Comparison of ENCODE assay signal across 8 mouse cellular contexts in genomic region chr11:67051676-67052320, GRCm38 (mm10). TPM values are rescaled to one million over a fixed set of nuclear protein-coding genes. Genes with fewer than 3 reads are reported as not detected.
DNase-seq lines count a peak whose midpoint lies in the region; ATAC-seq and TF ChIP-seq lines count a peak whose summit lies in the region.

No protein-coding gene starts in this region.

- peak overlapping the region; percentile 77 for H3K4me2 ChIP-seq in intestine, embryonic 14.5 days (ENCODE audit: low read length)
- H3K4me2 ChIP-seq in midbrain, embryonic 13.5 days (replicated peaks) = peak overlapping the region; percentile 76

- TF ChIP-seq CTCF in liver, adult 2 months (IDR thresholded peaks at IDR 0.05; ENCODE audit: low read depth, low read length) = no peak
- no peak for TF ChIP-seq CTCF in cortical plate, adult 2 months (IDR thresholded peaks at IDR 0.05; ENCODE audit: extremely low read depth, insufficient read depth, low read length)

- peak overlapping the region; percentile 92 for H3K27ac ChIP-seq in liver, adult 2 months (replicated peaks; ENCODE audit: insufficient read depth, low read depth, low read length)
- H3K27ac ChIP-seq in cortical plate, adult 2 months (ENCODE audit: insufficient read depth, low read length) = 0 out of 2 replicates have a peak overlapping the region, but pooled peaks have one; percentile 26
- H3K27ac ChIP-seq in intestine, embryonic 14.5 days (ENCODE audit: low read depth) = peak overlapping the region; percentile 67; the same call in 1 of the 2 replicates
- H3K27ac ChIP-seq in midbrain, embryonic 13.5 days = peak overlapping the region; percentile 81; the same call in 1 of the 2 replicates

- H3K36me3 ChIP-seq in liver, adult 2 months (ENCODE audit: control insufficient read depth, insufficient read depth, low read length) = peaks cover 12% of the 10 kb centered on the region
- H3K36me3 ChIP-seq in intestine, embryonic 14.5 days (ENCODE audit: control insufficient read depth, insufficient read depth, low read length) = peaks cover 21% of the 10 kb centered on the region
- H3K36me3 ChIP-seq in midbrain, embryonic 13.5 days = peaks cover 25% of the 10 kb centered on the region

- H3K79me2 ChIP-seq in liver, adult 2 months (ENCODE audit: control insufficient read depth, insufficient read depth, low read length) = peaks cover 13% of the 10 kb centered on the region; the same call in 1 of the 2 replicates

- peak overlapping the region; percentile 95 for H3K4me3 ChIP-seq in liver, adult 2 months (ENCODE audit: insufficient read depth, low read depth, low read length)
- H3K4me3 ChIP-seq in cortical plate, adult 2 months (ENCODE audit: insufficient read depth, low read length) = peak overlapping the region; percentile 65
- H3K4me3 ChIP-seq in intestine, embryonic 14.5 days (ENCODE audit: low read depth, low read length) = peak overlapping the region; percentile 90
- peak overlapping the region; percentile 99 for H3K4me3 ChIP-seq in midbrain, embryonic 13.5 days (replicated peaks)

- H3K9me3 ChIP-seq in intestine, embryonic 14.5 days (ENCODE audit: control insufficient read depth, low read length) = no peaks in the 10 kb centered on the region
- no peaks in the 10 kb centered on the region for H3K9me3 ChIP-seq in midbrain, embryonic 13.5 days

- TF ChIP-seq POLR2A in liver, adult 2 months (IDR thresholded peaks at IDR 0.05; ENCODE audit: extremely low read depth, insufficient read depth, low read length) = no peak
- TF ChIP-seq POLR2A in cortical plate, adult 2 months (IDR thresholded peaks at IDR 0.05; ENCODE audit: extremely low read depth, insufficient read depth, low read length) = no peak

- peaks cover 19% of the 10 kb centered on the region for H3K4me1 ChIP-seq in liver, adult 2 months (ENCODE audit: control insufficient read depth, insufficient read depth, low read length)
- no peaks in the 10 kb centered on the region; the same call in 1 of the 2 replicates for H3K4me1 ChIP-seq in cortical plate, adult 2 months (ENCODE audit: control insufficient read depth, insufficient read depth, low read length)
- peaks cover 13% of the 10 kb centered on the region for H3K4me1 ChIP-seq in intestine, embryonic 14.5 days (replicated peaks; ENCODE audit: control insufficient read depth, insufficient read depth, low read length)
- H3K4me1 ChIP-seq in midbrain, embryonic 13.5 days (replicated peaks) = peaks cover 20% of the 10 kb centered on the region

- DNase-seq in liver, adult 2 months (ENCODE audit: extremely low read depth, low read depth, low spot score) = peak; percentile 79
- no peak for DNase-seq in liver
- DNase-seq in intestine, embryonic 14.5 days (ENCODE audit: low spot score) = no peak
- DNase-seq in layer of hippocampus, postnatal 10 days (ENCODE audit: low spot score in 2 of 2) = no peak
- no peak for DNase-seq in c-Kit-positive CD71-positive TER-119-positive erythroid progenitor cells, embryonic 14.5 days (ENCODE audit: low spot score)
- DNase-seq in adrenal gland, postnatal 25 days = no peak

- WGBS in liver, adult 2 months = 2% methylated on average over 16 of the region's 16 CpGs
- 9% methylated on average over 16 of the region's 16 CpGs for WGBS in intestine, embryonic 14.5 days
- 9% methylated on average over 16 of the region's 16 CpGs for WGBS in midbrain, embryonic 13.5 days

- H3K9ac ChIP-seq in liver, adult 2 months (ENCODE audit: low read depth, low read length) = peak overlapping the region; percentile 88
- H3K9ac ChIP-seq in intestine, embryonic 14.5 days (ENCODE audit: low read length) = peak overlapping the region; percentile 74
- H3K9ac ChIP-seq in midbrain, embryonic 13.5 days (replicated peaks) = peak overlapping the region; percentile 85

- ATAC-seq in intestine, embryonic 14.5 days (replicated peaks; ENCODE audit: low FRiP score, low TSS enrichment, low read depth) = peak; percentile 59; the same call in 1 of the 2 replicates
- ATAC-seq in midbrain, embryonic 13.5 days = peak; percentile 66

- no peaks in the 10 kb centered on the region for H3K27me3 ChIP-seq in liver, adult 2 months (ENCODE audit: control insufficient read depth, insufficient read depth, low read length)
- H3K27me3 ChIP-seq in intestine, embryonic 14.5 days (replicated peaks; ENCODE audit: control insufficient read depth, insufficient read depth, low read length) = no peaks in the 10 kb centered on the region
- H3K27me3 ChIP-seq in midbrain, embryonic 13.5 days = no peaks in the 10 kb centered on the region

RNA-seq across cellular contexts. Expression of gene Adprm, which starts 0.6 kb away (rescaled TPM):
- total RNA-seq in liver, adult 2 months (2014; rRNA removed) = 25.2 and 36.5 TPM in 2 replicates
- polyA plus RNA-seq in liver, adult 2 months (2012; rRNA removed) = 10.8 and 14.0 TPM in 2 replicates
- 24.0 and 30.3 TPM in 2 replicates for polyA plus RNA-seq in cortical plate, adult 2 months (2012; rRNA removed)
- 25.3 and 28.2 TPM in 2 replicates for polyA plus RNA-seq in intestine, embryonic 14.5 days (2014; fragmentation: Nextera tagmentation; extraction: Ambion mirVana)
- 37.0 and 38.5 TPM in 2 replicates for polyA plus RNA-seq in midbrain, embryonic 13.5 days (2015; fragmentation: Nextera tagmentation; extraction: Ambion mirVana)
- total RNA-seq in layer of hippocampus, postnatal 10 days (2021) = 10 to 100 TPM; 20.7 to 24.1 TPM
- 26.2 and 27.3 TPM in 2 replicates for total RNA-seq in adrenal gland, postnatal 25 days (2021)

RNA-seq across cellular contexts. Expression of gene Sco1, which starts 0.7 kb away (rescaled TPM):
- 10.5 and 11.5 TPM in 2 replicates for total RNA-seq in liver, adult 2 months (2014; rRNA removed)
- 4.8 and 5.5 TPM in 2 replicates for polyA plus RNA-seq in liver, adult 2 months (2012; rRNA removed)
- polyA plus RNA-seq in cortical plate, adult 2 months (2012; rRNA removed) = 6.0 and 6.2 TPM in 2 replicates
- polyA plus RNA-seq in intestine, embryonic 14.5 days (2014; fragmentation: Nextera tagmentation; extraction: Ambion mirVana) = 18.1 and 20.4 TPM in 2 replicates
- polyA plus RNA-seq in midbrain, embryonic 13.5 days (2015; fragmentation: Nextera tagmentation; extraction: Ambion mirVana) = 15.1 and 16.4 TPM in 2 replicates
- total RNA-seq in layer of hippocampus, postnatal 10 days (2021) = 10 to 100 TPM in 1 of 2 experiments, 1 to 10 TPM in 1; 9.4 to 10.9 TPM
- 19.9 and 21.0 TPM in 2 replicates for total RNA-seq in adrenal gland, postnatal 25 days (2021)

RNA-seq across cellular contexts. Expression of gene Myh3, which starts 26.3 kb away (rescaled TPM):
- total RNA-seq in liver, adult 2 months (2014; rRNA removed) = not detected in 2 replicates
- polyA plus RNA-seq in liver, adult 2 months (2012; rRNA removed) = not detected in 2 replicates
- polyA plus RNA-seq in cortical plate, adult 2 months (2012; rRNA removed) = 1.4 and 2.0 TPM in 2 replicates
- 0.30 and 0.46 TPM in 2 replicates for polyA plus RNA-seq in intestine, embryonic 14.5 days (2014; fragmentation: Nextera tagmentation; extraction: Ambion mirVana)
- 0.35 and 0.39 TPM in 2 replicates for polyA plus RNA-seq in midbrain, embryonic 13.5 days (2015; fragmentation: Nextera tagmentation; extraction: Ambion mirVana)
- 1 to 10 TPM; 1.1 to 1.5 TPM for total RNA-seq in layer of hippocampus, postnatal 10 days (2021)
- total RNA-seq in adrenal gland, postnatal 25 days (2021) = not detected in 2 replicates

RNA-seq across cellular contexts. Expression of gene Tmem220, which starts 26.8 kb away (rescaled TPM):
- 6.6 and 8.7 TPM in 2 replicates for total RNA-seq in liver, adult 2 months (2014; rRNA removed)
- polyA plus RNA-seq in liver, adult 2 months (2012; rRNA removed) = 9.5 and 9.9 TPM in 2 replicates
- polyA plus RNA-seq in cortical plate, adult 2 months (2012; rRNA removed) = 0.98 and 1.0 TPM in 2 replicates
- 1.1 and 1.2 TPM in 2 replicates for polyA plus RNA-seq in intestine, embryonic 14.5 days (2014; fragmentation: Nextera tagmentation; extraction: Ambion mirVana)
- 0.89 and 0.93 TPM in 2 replicates for polyA plus RNA-seq in midbrain, embryonic 13.5 days (2015; fragmentation: Nextera tagmentation; extraction: Ambion mirVana)
- 1 to 10 TPM in 1 of 2 experiments, under 1 TPM in 1; 0.27 to 1.1 TPM for total RNA-seq in layer of hippocampus, postnatal 10 days (2021)
- 6.8 and 7.0 TPM in 2 replicates for total RNA-seq in adrenal gland, postnatal 25 days (2021)

Comparison
In these comparisons a context has a peak if more than half of its experiments do, and no peak if none do; other contexts are left out.
1. H3K27ac ChIP-seq: peak in every context shown above with its lines; median percentile 92 in liver, adult 2 months; 81 in midbrain, embryonic 13.5 days; 67 in intestine, embryonic 14.5 days; 26 in cortical plate, adult 2 months.